Mouse (Mus musculus) intestine, embryonic 16.5 days (tissue): ENCODE results near the gene Syt9. TPM values are rescaled to one million over a fixed set of nuclear protein-coding genes. Genes with fewer than 3 reads are reported as not detected.

Source experiments
- ATAC-seq: fragments of 200-750 bp; cut with Nextera tagmentation; 2 replicates; pipeline ENCODE4 v1.8.0; 2017; ENCODE audit warnings: moderate TSS enrichment, moderate library complexity
- H3K27ac ChIP-seq: fragments of 300-500 bp; sonication (generic); 2 replicates; pipeline ENCODE4 v1.5.1; 2014; ENCODE audit warnings: mild to moderate bottlenecking, low read length
- H3K27me3 ChIP-seq: fragments of 300-500 bp; sonication (generic); replicated peaks from 2 replicates; pipeline ENCODE4 v1.6.1; 2014; ENCODE audit warnings: low read length, control low read depth, mixed read lengths; ENCODE audit not compliant: control insufficient read depth, insufficient read depth
- H3K36me3 ChIP-seq: fragments of 300-500 bp; sonication (generic); 2 replicates; pipeline ENCODE4 v1.6.1; 2014; ENCODE audit warnings: low read length, control low read depth; ENCODE audit not compliant: control insufficient read depth, insufficient read depth
- H3K4me1 ChIP-seq: fragments of 300-500 bp; sonication (generic); 2 replicates; pipeline ENCODE4 v1.6.1; 2014; ENCODE audit warnings: low read length, control low read depth, mixed read lengths; ENCODE audit not compliant: control insufficient read depth, insufficient read depth
- H3K4me2 ChIP-seq: fragments of 300-500 bp; sonication (generic); 2 replicates; pipeline ENCODE4 v1.6.1; 2014; ENCODE audit warnings: low read depth, low read length, control low read depth
- H3K4me3 ChIP-seq: fragments of 300-500 bp; sonication (generic); 2 replicates; pipeline ENCODE4 v1.5.1; 2014; ENCODE audit warnings: mild to moderate bottlenecking, low read length
- H3K9ac ChIP-seq: fragments of 300-500 bp; sonication (generic); 2 replicates; pipeline ENCODE4 v1.6.1; 2014; ENCODE audit warnings: low read depth, low read length
- H3K9me3 ChIP-seq: fragments of 300-500 bp; sonication (generic); 2 replicates; pipeline ENCODE4 v1.6.1; 2016; ENCODE audit warnings: low read length, control low read depth; ENCODE audit not compliant: control insufficient read depth
- WGBS: fragments of 180-500 bp; shearing (Covaris S2); extraction: QIAGEN DNeasy Blood & Tissue Kit; methylation state at CpG from one replicate; pipeline ENCODE4 v1.1.7; 2014; 5-methylcytosine and 5-hydroxymethylcytosine counted together
- polyA plus RNA-seq: library from polyadenylated mRNA; unstranded; fragments of >200 nt; fragmentation: Nextera tagmentation; extraction: Ambion mirVana; gene quantifications from 2 replicates; pipeline ENCODE4 v1.2.1, GENCODE M21; 2015

Syt9 gene
- polyA plus RNA-seq, 1 experiment from 2014 or later: 2.4 TPM

DNA sequence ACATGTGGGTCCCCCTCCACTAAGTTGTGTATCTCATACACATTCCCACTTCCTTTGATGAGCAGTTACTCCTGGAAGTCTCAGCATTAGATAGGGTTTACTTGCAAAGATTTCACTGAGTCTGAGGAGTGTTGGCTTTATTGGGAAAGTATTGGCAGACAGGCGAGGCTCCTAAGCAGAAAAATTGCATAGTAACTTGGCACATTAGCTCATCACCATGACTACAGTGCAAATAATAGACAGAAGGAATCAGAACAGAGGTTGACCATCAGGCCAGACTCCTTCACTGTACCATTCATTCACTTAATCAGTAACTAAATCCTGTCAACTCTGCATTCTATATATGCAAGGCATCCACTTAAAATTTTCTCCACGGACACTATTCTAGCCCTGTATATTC lies 190.1 kb downstream of the Syt9 start:
- WGBS: 48% methylated on average over 2 of the region's 2 CpGs
- H3K4me2 ChIP-seq: no peak overlapping the region
- ATAC-seq: no peak

DNA sequence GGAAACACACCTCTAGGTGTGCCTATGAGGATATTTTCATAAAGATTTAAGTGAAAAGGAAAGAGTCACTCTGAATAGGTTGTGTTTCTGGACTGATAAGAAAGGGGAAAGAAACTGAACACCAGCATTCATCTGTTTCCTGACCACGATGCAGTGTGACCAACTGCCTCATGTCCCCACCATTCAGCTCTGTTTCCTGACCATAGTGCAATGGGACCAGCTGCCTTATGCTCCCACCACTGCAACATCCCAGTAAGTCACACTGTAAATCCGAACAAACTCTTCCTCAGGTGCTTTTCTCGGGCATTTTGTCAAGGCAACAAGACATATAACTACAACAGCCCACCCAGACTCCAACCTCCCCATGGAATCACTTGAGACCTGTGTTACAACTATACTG lies 191.1 kb downstream of the Syt9 start:
- Histone ChIP-seq H3K36me3 (no peaks in the 10 kb centered on the region), H3K4me2 (no peak overlapping the region), H3K4me3 (no peak overlapping the region), H3K27ac (no peak overlapping the region), H3K9ac (no peak overlapping the region), H3K4me1 (no peaks in the 10 kb centered on the region; the same call in 1 of the 2 replicates), H3K27me3 (no peaks in the 10 kb centered on the region), H3K9me3 (no peaks in the 10 kb centered on the region)
- WGBS: 69% methylated on average over 3 of the region's 3 CpGs
- no peak for ATAC-seq

More for the DNA sequence above, 190.1 kb downstream of the Syt9 start:
- H3K27me3 ChIP-seq: no peaks in the 10 kb centered on the region
- H3K27ac ChIP-seq: no peak overlapping the region
- no peaks in the 10 kb centered on the region for H3K9me3 ChIP-seq
- H3K36me3 ChIP-seq: no peaks in the 10 kb centered on the region
- H3K4me3 ChIP-seq: no peak overlapping the region
- H3K9ac ChIP-seq: no peak overlapping the region
- no peaks in the 10 kb centered on the region for H3K4me1 ChIP-seq

DNA sequence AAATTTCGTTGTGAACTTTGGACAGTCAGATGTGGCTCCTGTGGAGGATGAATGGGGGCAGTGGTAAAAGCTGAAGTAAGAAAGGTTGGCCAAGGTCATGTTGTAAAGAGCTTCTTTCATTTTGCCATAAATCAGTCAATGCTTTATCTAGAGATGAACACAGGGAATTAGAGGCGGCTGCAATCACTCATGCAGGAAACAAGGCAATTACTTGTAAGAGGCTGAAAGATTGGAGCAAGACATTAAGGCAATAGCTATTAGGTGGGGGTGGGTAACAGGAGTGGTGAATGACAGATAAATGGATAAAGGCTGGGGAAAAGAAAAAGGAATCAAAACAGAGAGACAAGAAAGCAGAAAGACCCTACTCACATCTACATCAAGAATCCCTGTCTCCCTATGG lies 193.2 kb downstream of the Syt9 start:
- ATAC-seq: 0 out of 2 replicates have a peak, but pooled peaks have one; percentile 14
- no peaks in the 10 kb centered on the region for H3K9me3 ChIP-seq
- no peak overlapping the region for H3K9ac ChIP-seq
- H3K4me1 ChIP-seq: peaks cover 11% of the 10 kb centered on the region; the same call in 1 of the 2 replicates
- no peaks in the 10 kb centered on the region for H3K27me3 ChIP-seq
- no peak overlapping the region for H3K4me3 ChIP-seq
- no peak overlapping the region for H3K4me2 ChIP-seq
- H3K36me3 ChIP-seq: no peaks in the 10 kb centered on the region
- H3K27ac ChIP-seq: no peak overlapping the region
- 32% methylated on average over 2 of the region's 2 CpGs for WGBS

DNA sequence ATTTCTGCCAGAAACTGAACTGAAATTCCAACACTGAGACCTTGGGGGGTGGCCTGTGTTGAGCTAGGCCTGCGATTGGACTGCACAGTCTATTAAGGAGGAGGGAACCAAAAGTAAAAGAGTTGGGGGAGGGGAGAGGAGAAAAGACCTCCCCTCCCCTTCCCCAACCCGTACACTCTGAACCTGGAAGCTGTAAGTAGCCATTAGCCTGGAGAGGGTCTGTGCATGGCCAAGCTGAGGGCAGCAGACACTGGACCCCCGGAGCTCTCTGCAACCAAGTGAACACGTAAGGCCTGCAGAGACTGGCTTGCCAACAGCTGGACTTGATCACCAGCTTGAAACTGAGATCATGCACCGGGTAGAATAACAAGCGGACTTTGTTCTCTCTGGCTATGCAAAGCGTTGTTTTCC lies 196.7 kb downstream of the Syt9 start, which contains the start of gene Olfml1:
TSS of gene Olfml1 (plus strand) at position 186 of the 411 bp plus-strand sequence.
- H3K4me1 ChIP-seq: peaks cover 14% of the 10 kb centered on the region; the same call in 1 of the 2 replicates
- H3K27ac ChIP-seq: peak within 1 kb of the TSS; percentile 83
- peak within 1 kb of the TSS; percentile 55 for H3K9ac ChIP-seq
- H3K27me3 ChIP-seq: no peaks in the 10 kb centered on the region
- peak; percentile 88 for ATAC-seq
- H3K4me2 ChIP-seq: peak within 1 kb of the TSS; percentile 45
- H3K36me3 ChIP-seq: 0 out of 2 replicates have a peak, but pooled peaks cover 5% of the 10 kb centered on the region
- no peaks in the 10 kb centered on the region; the same call in 1 of the 2 replicates for H3K9me3 ChIP-seq
- 20% methylated on average over 7 of the region's 7 CpGs for WGBS
- H3K4me3 ChIP-seq: peak within 1 kb of the TSS; percentile 42

DNA sequence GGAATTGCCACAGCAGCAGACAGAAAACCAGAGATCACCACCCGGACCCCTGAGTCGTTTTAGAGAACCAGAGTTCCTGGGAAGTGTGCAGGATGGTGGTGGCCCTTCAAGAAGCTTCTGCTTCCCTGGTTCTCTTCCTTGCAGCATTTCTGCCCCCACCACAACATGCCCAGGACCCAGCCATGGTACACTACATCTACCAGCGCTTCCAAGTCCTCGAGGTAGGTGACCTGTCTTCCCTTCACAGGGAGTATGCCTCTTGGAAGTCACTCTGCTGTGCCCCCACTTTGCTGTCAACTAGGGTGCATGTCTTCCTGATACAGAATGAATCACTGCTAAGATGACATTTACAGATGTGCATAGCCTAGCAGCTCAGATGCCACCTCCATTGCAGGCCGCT lies 197.1 kb downstream of the Syt9 start:
- Histone ChIP-seq H3K9me3 (no peaks in the 10 kb centered on the region; the same call in 1 of the 2 replicates), H3K4me1 (peaks cover 14% of the 10 kb centered on the region; the same call in 1 of the 2 replicates), H3K36me3 (peaks cover 5% of the 10 kb centered on the region; the same call in 1 of the 2 replicates), H3K4me2 (peak overlapping the region; percentile 45), H3K4me3 (peak overlapping the region; percentile 42), H3K9ac (peak overlapping the region; percentile 55), H3K27me3 (no peaks in the 10 kb centered on the region), H3K27ac (peak overlapping the region; percentile 83)
- 41% methylated on average over 5 of the region's 5 CpGs for WGBS
- no peak; the same call in none of the 2 replicates for ATAC-seq

DNA sequence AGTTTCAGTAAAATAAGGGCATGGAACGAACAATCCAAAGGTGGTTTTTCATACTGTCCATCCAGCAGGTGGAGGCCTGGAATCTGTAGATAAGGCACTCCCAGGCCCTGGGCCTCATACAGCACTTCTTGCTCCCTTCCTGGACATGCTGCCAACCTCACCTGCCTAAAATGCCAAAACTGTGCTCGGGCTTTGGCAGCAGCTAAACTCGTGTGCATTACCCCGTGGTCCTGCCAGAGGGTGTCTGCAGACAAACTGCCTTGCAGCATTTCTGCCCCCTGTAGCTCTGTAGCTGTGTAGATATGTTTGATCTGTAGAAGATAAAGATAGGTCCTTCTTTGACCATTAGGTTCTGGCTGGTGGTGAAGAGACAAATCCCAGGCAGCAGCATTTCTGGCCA lies 198.4 kb downstream of the Syt9 start:
- peaks cover 14% of the 10 kb centered on the region; the same call in 1 of the 2 replicates for H3K4me1 ChIP-seq
- H3K27ac ChIP-seq: no peak overlapping the region
- WGBS: 47% methylated on average over 4 of the region's 4 CpGs
- no peak for ATAC-seq
- peak overlapping the region; percentile 43 for H3K9ac ChIP-seq
- no peaks in the 10 kb centered on the region; the same call in 1 of the 2 replicates for H3K9me3 ChIP-seq
- peaks cover 5% of the 10 kb centered on the region; the same call in 1 of the 2 replicates for H3K36me3 ChIP-seq
- peak overlapping the region; percentile 29 for H3K4me3 ChIP-seq
- H3K27me3 ChIP-seq: no peaks in the 10 kb centered on the region
- peak overlapping the region; percentile 53 for H3K4me2 ChIP-seq

DNA sequence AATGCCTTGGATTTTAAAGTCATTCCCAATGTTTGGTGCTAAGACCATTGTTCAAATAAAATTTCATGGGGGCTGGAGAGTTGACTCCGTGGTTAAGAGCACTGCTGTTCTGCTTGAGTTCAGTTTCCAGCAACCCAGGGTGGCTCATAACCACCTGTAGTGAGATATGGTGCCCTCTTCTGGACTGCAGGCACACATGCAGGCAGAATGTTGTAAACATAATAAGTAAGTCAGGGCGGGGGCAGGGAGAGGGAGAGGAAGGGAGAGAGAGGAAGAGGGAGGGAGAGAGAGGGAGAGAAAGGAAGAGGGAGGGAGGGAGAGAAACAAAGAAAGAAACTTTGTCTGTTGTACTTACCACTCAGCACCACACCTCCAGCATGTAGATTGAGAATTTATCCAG lies 203.3 kb downstream of the Syt9 start:
- no peak overlapping the region for H3K27ac ChIP-seq
- peaks cover 5% of the 10 kb centered on the region; the same call in 1 of the 2 replicates for H3K36me3 ChIP-seq
- 0 out of 2 replicates have a peak, but pooled peaks cover 3% of the 10 kb centered on the region for H3K4me1 ChIP-seq
- no peak for ATAC-seq
- no peak overlapping the region for H3K4me3 ChIP-seq
- no peaks in the 10 kb centered on the region for H3K27me3 ChIP-seq
- no peak overlapping the region for H3K9ac ChIP-seq
- WGBS: 78% methylated on average over 2 of the region's 2 CpGs
- H3K4me2 ChIP-seq: no peak overlapping the region
- no peaks in the 10 kb centered on the region; the same call in 1 of the 2 replicates for H3K9me3 ChIP-seq

DNA sequence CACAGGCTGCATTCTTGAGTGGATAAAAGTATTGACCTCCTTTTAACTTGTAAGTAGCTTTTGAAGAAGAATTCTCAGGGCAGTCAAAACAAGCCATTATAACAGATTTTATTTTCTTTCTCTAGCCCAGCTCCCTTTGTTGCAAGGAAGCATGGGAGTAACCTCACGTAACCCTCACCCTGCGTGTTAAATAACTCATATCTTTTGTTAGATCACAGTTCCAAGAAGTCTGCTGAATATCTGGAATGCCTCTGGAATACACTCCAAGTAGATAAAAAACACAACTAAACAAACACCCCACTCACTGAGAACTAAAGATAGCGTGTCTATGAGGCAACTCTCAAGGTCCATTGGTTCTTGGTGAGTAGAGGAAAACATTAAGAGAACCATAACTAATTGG lies 203.7 kb downstream of the Syt9 start:
- Histone ChIP-seq H3K4me2 (no peak overlapping the region), H3K9ac (no peak overlapping the region), H3K9me3 (no peaks in the 10 kb centered on the region; the same call in 1 of the 2 replicates), H3K4me3 (no peak overlapping the region), H3K4me1 (no peaks in the 10 kb centered on the region), H3K27me3 (no peaks in the 10 kb centered on the region), H3K27ac (no peak overlapping the region), H3K36me3 (peaks cover 5% of the 10 kb centered on the region; the same call in 1 of the 2 replicates)
- ATAC-seq: no peak
- WGBS: 76% methylated on average over 3 of the region's 3 CpGs

DNA sequence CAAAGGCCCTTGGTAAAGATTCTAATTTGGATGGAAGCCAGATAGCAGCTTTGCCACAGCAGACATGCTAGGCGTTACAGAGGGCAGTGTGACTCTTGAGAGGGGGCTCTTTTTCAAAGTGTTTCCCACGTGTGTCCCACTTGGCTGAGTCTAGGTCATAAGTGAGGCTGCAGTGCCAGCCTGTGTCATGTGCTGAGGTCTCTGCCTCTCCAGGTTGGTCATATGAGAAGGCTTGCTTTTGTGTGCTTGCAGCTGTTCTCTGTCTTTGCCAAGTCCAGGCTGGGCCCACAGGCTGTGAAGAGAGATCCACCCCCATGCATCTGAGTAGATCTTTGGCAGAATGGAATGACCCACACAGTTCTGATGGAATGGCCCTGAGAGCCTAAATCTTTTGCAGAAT lies 222.1 kb downstream of the Syt9 start:
- H3K4me1 ChIP-seq: 0 out of 2 replicates have a peak, but pooled peaks cover 6% of the 10 kb centered on the region
- no peak overlapping the region for H3K4me2 ChIP-seq
- no peaks in the 10 kb centered on the region for H3K27me3 ChIP-seq
- no peak overlapping the region for H3K27ac ChIP-seq
- no peaks in the 10 kb centered on the region for H3K9me3 ChIP-seq
- WGBS: 53% methylated on average over 2 of the region's 2 CpGs
- H3K9ac ChIP-seq: no peak overlapping the region
- no peak for ATAC-seq
- no peaks in the 10 kb centered on the region for H3K36me3 ChIP-seq
- no peak overlapping the region for H3K4me3 ChIP-seq
